Mouse (Mus musculus): Measurements from ENCODE around the gene Cd300c. TPM values are rescaled to one million over a fixed set of nuclear protein-coding genes. Genes with fewer than 3 reads are reported as not detected.

Cd300c gene
- polyA plus RNA-seq (2015; fragmentation: Nextera tagmentation; extraction: Ambion mirVana), result not detected in 2 replicates

DNA sequence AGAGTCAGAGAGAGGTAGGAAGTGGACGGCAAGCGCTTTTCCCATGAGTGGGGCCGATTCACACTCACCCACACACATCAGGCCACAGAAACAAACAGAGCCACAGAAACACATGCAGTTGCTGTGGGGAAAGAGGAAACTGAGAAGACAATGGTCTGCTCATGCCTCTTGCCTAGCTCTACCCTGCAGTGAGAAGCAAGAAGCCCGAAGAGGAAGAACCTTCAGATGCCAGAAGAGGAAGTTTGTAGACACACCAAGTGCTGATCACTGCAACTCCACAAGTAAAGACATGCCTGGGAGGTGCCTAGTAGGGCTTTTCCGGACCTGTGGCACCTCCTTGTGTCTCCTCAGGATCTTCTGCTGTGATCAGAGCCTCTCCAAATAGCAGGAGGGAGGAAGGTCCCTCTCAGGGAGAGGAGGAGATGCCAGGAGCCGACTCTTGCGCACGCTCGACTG lies at the start of gene Cd300c:
Gene Cd300c (minus strand): TSS at position 406 of the 456 bp plus-strand sequence.

DNA sequence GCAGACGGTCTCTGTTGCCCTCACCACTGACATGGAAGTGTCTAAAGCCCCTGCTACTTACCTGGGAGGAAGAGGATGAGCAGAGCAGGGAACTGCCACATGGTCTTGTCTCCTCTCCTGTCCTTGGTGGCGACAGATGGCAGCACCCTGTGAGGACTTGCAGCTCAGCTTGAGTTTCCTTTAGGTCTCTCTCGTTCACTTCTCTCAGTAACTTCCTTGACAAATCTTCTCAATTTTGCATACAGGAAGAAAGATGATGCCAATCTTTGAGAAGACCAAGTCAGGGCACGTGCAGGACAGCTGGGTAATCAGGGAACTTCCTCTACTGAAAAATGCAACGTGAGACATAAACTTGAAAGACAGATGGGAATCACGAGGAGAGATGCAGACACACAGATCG lies 47.1 kb upstream of the Cd300c start, which contains the start of gene Cd300ld2:
Gene Cd300ld2 (minus strand): TSS at position 101 of the 400 bp plus-strand sequence.

GRCm38 (mm10) chr11:115001474-115002040 lies 32.6 kb upstream of the Cd300c start, which contains the start of gene Cd300c2:
TSS of gene Cd300c2 (minus strand) at chr11:115001880.

DNA sequence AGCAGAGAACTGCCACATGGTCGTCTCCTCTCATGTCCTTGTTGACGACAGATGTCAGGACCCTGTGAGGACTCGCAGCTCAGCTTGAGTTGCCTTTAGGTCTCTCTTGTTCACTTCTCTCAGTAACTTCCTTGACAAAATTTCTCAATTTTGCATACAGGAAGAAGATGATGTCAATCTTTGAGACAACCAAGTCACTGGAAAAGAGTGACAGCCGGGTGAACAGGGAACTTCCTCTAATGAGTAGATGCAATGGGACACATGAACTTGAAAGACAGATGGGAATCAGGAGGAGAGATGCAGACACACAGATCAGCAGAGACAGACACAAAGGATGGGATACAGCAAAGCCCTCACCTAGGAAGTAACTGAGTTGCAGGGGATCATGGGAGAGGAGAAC lies 20.8 kb upstream of the Cd300c start, which contains the start of gene Cd300ld:
Gene Cd300ld (minus strand): TSS at position 130 of the 400 bp plus-strand sequence.

DNA sequence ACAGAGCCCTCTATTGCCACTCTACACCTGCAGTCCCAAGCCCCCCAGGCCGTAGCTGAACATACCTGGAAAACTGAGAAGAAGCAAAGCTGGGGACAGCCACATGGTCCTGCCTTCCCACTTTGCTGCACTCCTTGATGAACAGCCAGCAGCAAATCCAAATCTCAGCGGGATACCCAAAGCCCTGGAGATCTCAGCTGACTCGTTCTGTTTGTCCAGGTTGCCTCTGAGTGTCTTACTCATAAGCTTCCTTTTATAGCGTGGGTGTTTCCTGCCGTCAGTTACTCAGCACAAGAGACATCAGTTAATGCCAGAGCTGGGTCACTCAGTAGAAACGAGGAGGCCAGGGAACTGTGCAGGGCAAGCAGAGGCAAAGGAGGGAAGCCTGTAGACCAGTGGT lies 34.8 kb downstream of the Cd300c start, which contains the start of gene Cd300lb:
Gene Cd300lb (minus strand): TSS at position 243 of the 400 bp plus-strand sequence.

Other genes starting within 250 kb of the Cd300c start
- gene Dnaic2, start 241.7 kb downstream of the Cd300c start, polyA plus RNA-seq (2015; fragmentation: Nextera tagmentation; extraction: Ambion mirVana), result 1.1 and 1.2 TPM in 2 replicates
- gene Kif19a, start 203.8 kb downstream of the Cd300c start, polyA plus RNA-seq (2015; fragmentation: Nextera tagmentation; extraction: Ambion mirVana), result 0.41 and 0.81 TPM in 2 replicates
- 1.4 and 1.9 TPM in 2 replicates for gene Btbd17, start 173.2 kb downstream of the Cd300c start, polyA plus RNA-seq (2015; fragmentation: Nextera tagmentation; extraction: Ambion mirVana)
- gene Gpr142, start 170.2 kb downstream of the Cd300c start, polyA plus RNA-seq (2015; fragmentation: Nextera tagmentation; extraction: Ambion mirVana), result not detected in 2 replicates
- gene Gprc5c, start 118.0 kb downstream of the Cd300c start, polyA plus RNA-seq (2015; fragmentation: Nextera tagmentation; extraction: Ambion mirVana), result 37.8 and 38.2 TPM in 2 replicates
- gene Cd300a, start 79.1 kb downstream of the Cd300c start, polyA plus RNA-seq (2015; fragmentation: Nextera tagmentation; extraction: Ambion mirVana), result 1.3 and 2.7 TPM in 2 replicates
- gene Cd300lb, start 34.8 kb downstream of the Cd300c start, polyA plus RNA-seq (2015; fragmentation: Nextera tagmentation; extraction: Ambion mirVana), result 0.40 and 0.62 TPM in 2 replicates
- 0.55 and 0.78 TPM in 2 replicates for gene Cd300ld, start 20.8 kb upstream of the Cd300c start, polyA plus RNA-seq (2015; fragmentation: Nextera tagmentation; extraction: Ambion mirVana)
- 2.0 and 2.1 TPM in 2 replicates for gene Cd300c2, start 32.7 kb upstream of the Cd300c start, polyA plus RNA-seq (2015; fragmentation: Nextera tagmentation; extraction: Ambion mirVana)
- gene Cd300ld2, start 47.0 kb upstream of the Cd300c start, polyA plus RNA-seq (2015; fragmentation: Nextera tagmentation; extraction: Ambion mirVana), result 0.16 TPM in 1 of 2 replicates, not detected in the other
- not detected in 2 replicates for gene Cd300ld4, start 57.9 kb upstream of the Cd300c start, polyA plus RNA-seq (2015; fragmentation: Nextera tagmentation; extraction: Ambion mirVana)
- not detected in 2 replicates for gene Cd300ld5, start 68.6 kb upstream of the Cd300c start, polyA plus RNA-seq (2015; fragmentation: Nextera tagmentation; extraction: Ambion mirVana)
- gene Cd300ld3, start 79.3 kb upstream of the Cd300c start, polyA plus RNA-seq (2015; fragmentation: Nextera tagmentation; extraction: Ambion mirVana), result not detected in 2 replicates
- gene Cd300e, start 93.0 kb upstream of the Cd300c start, polyA plus RNA-seq (2015; fragmentation: Nextera tagmentation; extraction: Ambion mirVana), result not detected in 2 replicates
- gene Rab37, start 122.3 kb upstream of the Cd300c start, polyA plus RNA-seq (2015; fragmentation: Nextera tagmentation; extraction: Ambion mirVana), result 1.1 and 1.5 TPM in 2 replicates
- gene Cd300lf, start 164.8 kb upstream of the Cd300c start, polyA plus RNA-seq (2015; fragmentation: Nextera tagmentation; extraction: Ambion mirVana), result 0.62 and 0.94 TPM in 2 replicates
- 6.8 and 9.1 TPM in 2 replicates for gene Slc9a3r1, start 194.2 kb upstream of the Cd300c start, polyA plus RNA-seq (2015; fragmentation: Nextera tagmentation; extraction: Ambion mirVana)
- 5.4 and 6.4 TPM in 2 replicates for gene Tmem104, start 218.3 kb upstream of the Cd300c start, polyA plus RNA-seq (2015; fragmentation: Nextera tagmentation; extraction: Ambion mirVana)
- 16.0 and 17.3 TPM in 2 replicates for gene Nat9, start 218.7 kb upstream of the Cd300c start, polyA plus RNA-seq (2015; fragmentation: Nextera tagmentation; extraction: Ambion mirVana)